Mouse (Mus musculus): ENCODE results near the gene E2f3. TPM values are rescaled to one million over a fixed set of nuclear protein-coding genes. Genes with fewer than 3 reads are reported as not detected.

E2f3 gene
- total and polyA plus RNA-seq, 2 experiments = 1.7 to 1.9 TPM

GRCm38 (mm10) chr13:29966966-29967365, 18.9 kb downstream of the E2f3 start:
- H3K36me3 ChIP-seq (ENCODE audit: control insufficient read depth, insufficient read depth, low read length) = no peaks in the 10 kb centered on the region
- no peak overlapping the region for H3K9ac ChIP-seq (ENCODE audit: low read depth, low read length)
- H3K4me3 ChIP-seq (ENCODE audit: insufficient read depth, low read depth, low read length) = no peak overlapping the region
- 78% methylated on average over 8 of the region's 8 CpGs for WGBS
- H3K4me1 ChIP-seq (ENCODE audit: control insufficient read depth, insufficient read depth, low read length) = no peaks in the 10 kb centered on the region
- no peaks in the 10 kb centered on the region for H3K27me3 ChIP-seq (ENCODE audit: control insufficient read depth, insufficient read depth, low read length)
- no peak overlapping the region for H3K27ac ChIP-seq (replicated peaks; ENCODE audit: insufficient read depth, low read depth, low read length)
- H3K79me2 ChIP-seq (ENCODE audit: control insufficient read depth, insufficient read depth, low read length) = peaks cover 40% of the 10 kb centered on the region
- TF ChIP-seq CTCF (IDR thresholded peaks at IDR 0.05; ENCODE audit: low read depth, low read length) (no peak), POLR2A (IDR thresholded peaks at IDR 0.05; ENCODE audit: extremely low read depth, insufficient read depth, low read length) (no peak)
- no peak for DNase-seq (ENCODE audit: extremely low read depth, low read depth, low spot score)

- Histone ChIP-seq H3K79me2 (ENCODE audit: control insufficient read depth, insufficient read depth, low read length) (peaks cover 25% of the 10 kb centered on the region), H3K4me3 (ENCODE audit: insufficient read depth, low read depth, low read length) (no peak overlapping the region), H3K9ac (ENCODE audit: low read depth, low read length) (no peak overlapping the region), H3K27me3 (ENCODE audit: control insufficient read depth, insufficient read depth, low read length) (no peaks in the 10 kb centered on the region), H3K27ac (replicated peaks; ENCODE audit: insufficient read depth, low read depth, low read length) (no peak overlapping the region), H3K36me3 (ENCODE audit: control insufficient read depth, insufficient read depth, low read length) (no peaks in the 10 kb centered on the region), H3K4me1 (ENCODE audit: control insufficient read depth, insufficient read depth, low read length) (no peaks in the 10 kb centered on the region)
- no peak for TF ChIP-seq CTCF (IDR thresholded peaks at IDR 0.05; ENCODE audit: low read depth, low read length)
- no peak for TF ChIP-seq POLR2A (IDR thresholded peaks at IDR 0.05; ENCODE audit: extremely low read depth, insufficient read depth, low read length)
- DNase-seq (ENCODE audit: extremely low read depth, low read depth, low spot score) = no peak
- 95% methylated on average over 6 of the region's 6 CpGs for WGBS
Observed at GRCm38 (mm10) chr13:29964087-29964486, 21.8 kb downstream of the E2f3 start.

- Histone ChIP-seq H3K79me2 (ENCODE audit: control insufficient read depth, insufficient read depth, low read length) (peaks cover 8% of the 10 kb centered on the region; the same call in 1 of the 2 replicates), H3K27me3 (ENCODE audit: control insufficient read depth, insufficient read depth, low read length) (no peaks in the 10 kb centered on the region), H3K36me3 (ENCODE audit: control insufficient read depth, insufficient read depth, low read length) (no peaks in the 10 kb centered on the region), H3K4me3 (ENCODE audit: insufficient read depth, low read depth, low read length) (no peak overlapping the region), H3K27ac (replicated peaks; ENCODE audit: insufficient read depth, low read depth, low read length) (no peak overlapping the region), H3K4me1 (ENCODE audit: control insufficient read depth, insufficient read depth, low read length) (peaks cover 2% of the 10 kb centered on the region), H3K9ac (ENCODE audit: low read depth, low read length) (no peak overlapping the region)
- WGBS = 89% methylated on average over 6 of the region's 6 CpGs
- DNase-seq (ENCODE audit: extremely low read depth, low read depth, low spot score) = no peak
- TF ChIP-seq POLR2A (IDR thresholded peaks at IDR 0.05; ENCODE audit: extremely low read depth, insufficient read depth, low read length) (no peak), CTCF (IDR thresholded peaks at IDR 0.05; ENCODE audit: low read depth, low read length) (no peak)
Observed at GRCm38 (mm10) chr13:29960416-29960815, 25.4 kb downstream of the E2f3 start.

GRCm38 (mm10) chr13:29957731-29958254, 28.1 kb downstream of the E2f3 start:
- DNase-seq (ENCODE audit: extremely low read depth, low read depth, low spot score) = no peak
- WGBS = 75% methylated on average over 9 of the region's 9 CpGs
- no peaks in the 10 kb centered on the region for H3K36me3 ChIP-seq (ENCODE audit: control insufficient read depth, insufficient read depth, low read length)

GRCm38 (mm10) chr13:29956821-29957421, 28.9 kb downstream of the E2f3 start:
- no peak overlapping the region for H3K9ac ChIP-seq (ENCODE audit: low read depth, low read length)
- H3K27ac ChIP-seq (replicated peaks; ENCODE audit: insufficient read depth, low read depth, low read length) = no peak overlapping the region
- H3K36me3 ChIP-seq (ENCODE audit: control insufficient read depth, insufficient read depth, low read length) = no peaks in the 10 kb centered on the region
- H3K27me3 ChIP-seq (ENCODE audit: control insufficient read depth, insufficient read depth, low read length) = no peaks in the 10 kb centered on the region
- no peak overlapping the region for H3K4me3 ChIP-seq (ENCODE audit: insufficient read depth, low read depth, low read length)
- TF ChIP-seq CTCF (IDR thresholded peaks at IDR 0.05; ENCODE audit: low read depth, low read length) (no peak), POLR2A (IDR thresholded peaks at IDR 0.05; ENCODE audit: extremely low read depth, insufficient read depth, low read length) (no peak)
- peaks cover 2% of the 10 kb centered on the region for H3K4me1 ChIP-seq (ENCODE audit: control insufficient read depth, insufficient read depth, low read length)
- peaks cover 21% of the 10 kb centered on the region for H3K79me2 ChIP-seq (ENCODE audit: control insufficient read depth, insufficient read depth, low read length)
- 64% methylated on average over 12 of the region's 12 CpGs for WGBS
- DNase-seq (ENCODE audit: extremely low read depth, low read depth, low spot score) = peak; percentile 56

More at GRCm38 (mm10) chr13:29957731-29958254, 28.1 kb downstream of the E2f3 start:
- no peak overlapping the region for H3K27ac ChIP-seq (replicated peaks; ENCODE audit: insufficient read depth, low read depth, low read length)
- H3K4me3 ChIP-seq (ENCODE audit: insufficient read depth, low read depth, low read length) = no peak overlapping the region
- peaks cover 2% of the 10 kb centered on the region for H3K4me1 ChIP-seq (ENCODE audit: control insufficient read depth, insufficient read depth, low read length)
- H3K27me3 ChIP-seq (ENCODE audit: control insufficient read depth, insufficient read depth, low read length) = no peaks in the 10 kb centered on the region
- H3K9ac ChIP-seq (ENCODE audit: low read depth, low read length) = no peak overlapping the region
- H3K79me2 ChIP-seq (ENCODE audit: control insufficient read depth, insufficient read depth, low read length) = peaks cover 20% of the 10 kb centered on the region; the same call in 1 of the 2 replicates
- TF ChIP-seq POLR2A (IDR thresholded peaks at IDR 0.05; ENCODE audit: extremely low read depth, insufficient read depth, low read length) (no peak), CTCF (IDR thresholded peaks at IDR 0.05; ENCODE audit: low read depth, low read length) (no peak)

- DNase-seq (ENCODE audit: extremely low read depth, low read depth, low spot score) = no peak
- no peak overlapping the region for H3K4me3 ChIP-seq (ENCODE audit: insufficient read depth, low read depth, low read length)
- 91% methylated on average over 11 of the region's 11 CpGs for WGBS
- no peaks in the 10 kb centered on the region for H3K27me3 ChIP-seq (ENCODE audit: control insufficient read depth, insufficient read depth, low read length)
- peaks cover 2% of the 10 kb centered on the region for H3K4me1 ChIP-seq (ENCODE audit: control insufficient read depth, insufficient read depth, low read length)
- peaks cover 33% of the 10 kb centered on the region for H3K79me2 ChIP-seq (ENCODE audit: control insufficient read depth, insufficient read depth, low read length)
- TF ChIP-seq CTCF (IDR thresholded peaks at IDR 0.05; ENCODE audit: low read depth, low read length) (no peak), POLR2A (IDR thresholded peaks at IDR 0.05; ENCODE audit: extremely low read depth, insufficient read depth, low read length) (no peak)
- H3K9ac ChIP-seq (ENCODE audit: low read depth, low read length) = no peak overlapping the region
- no peaks in the 10 kb centered on the region for H3K36me3 ChIP-seq (ENCODE audit: control insufficient read depth, insufficient read depth, low read length)
- no peak overlapping the region for H3K27ac ChIP-seq (replicated peaks; ENCODE audit: insufficient read depth, low read depth, low read length)
Observed at GRCm38 (mm10) chr13:29955296-29955695, 30.6 kb downstream of the E2f3 start.
